Mouse (Mus musculus) MEL (cell line): ENCODE measurements around the gene Relb. TPM values are rescaled to one million over a fixed set of nuclear protein-coding genes. Genes with fewer than 3 reads are reported as not detected.

Experiments
- DNase-seq: peaks from one replicate; pipeline ENCODE4 v3.0.0; 2011; ENCODE audit warnings: low read depth, low spot score
- H3K27ac ChIP-seq: 2 replicates; pipeline ENCODE4 v1.5.1; 2012; ENCODE audit warnings: low read depth, mild to moderate bottlenecking, control low read depth, low read length, moderate library complexity; ENCODE audit not compliant: control insufficient read depth
- H3K27me3 ChIP-seq, 2 experiments: fragments of 150-350 bp in 1 of 2; sonication (generic) in 1 of 2; 2 replicates each; pipeline ENCODE4 v1.6.1; 2012; ENCODE audit warnings: low read length in 2 of 2, mild to moderate bottlenecking in 2 of 2, improper control_type of control experiment in 1 of 2, moderate library complexity in 1 of 2; ENCODE audit not compliant: insufficient read depth in 2 of 2, control insufficient read depth in 1 of 2
- H3K36me3 ChIP-seq, 2 experiments: 2 replicates each; pipeline ENCODE4 v1.6.1; 2012 to 2014; ENCODE audit warnings: low read length in 2 of 2, improper control_type of control experiment in 1 of 2, inconsistent platforms in 1 of 2, mild to moderate bottlenecking in 1 of 2; ENCODE audit not compliant: insufficient read depth in 2 of 2, control insufficient read depth in 1 of 2
- H3K4me1 ChIP-seq, 2 experiments: fragments of 150-350 bp in 1 of 2; sonication (generic) in 1 of 2; 2 replicates each; pipeline ENCODE4 v1.6.1; 2012; ENCODE audit warnings: low read length in 2 of 2, improper control_type of control experiment in 1 of 2, mild to moderate bottlenecking in 1 of 2; ENCODE audit not compliant: insufficient read depth in 2 of 2, control insufficient read depth in 1 of 2
- H3K4me3 ChIP-seq, 2 experiments: fragments of 150-350 bp in 1 of 2; sonication (generic) in 1 of 2; 2 replicates each; pipeline ENCODE4 v1.5.1; 2012; ENCODE audit warnings: low read depth in 2 of 2, low read length in 2 of 2, mild to moderate bottlenecking in 2 of 2, moderate library complexity in 2 of 2, control low read depth in 1 of 2, improper control_type of control experiment in 1 of 2; ENCODE audit not compliant: control insufficient read depth in 1 of 2, insufficient read depth in 1 of 2
- H3K79me2 ChIP-seq: 2 replicates; pipeline ENCODE4 v1.6.1; 2012; ENCODE audit warnings: mild to moderate bottlenecking, low read length, moderate library complexity; ENCODE audit not compliant: control insufficient read depth, poor library complexity, insufficient read depth
- H3K9ac ChIP-seq: 2 replicates; pipeline ENCODE4 v1.6.1; 2012; ENCODE audit warnings: low read depth, mild to moderate bottlenecking, control low read depth, low read length, moderate library complexity; ENCODE audit not compliant: control insufficient read depth, poor library complexity, severe bottlenecking
- H3K9me3 ChIP-seq: fragments of 150-350 bp; sonication (generic); replicated peaks from 2 replicates; pipeline ENCODE4 v1.6.1; 2012; ENCODE audit warnings: mild to moderate bottlenecking, low read length, improper control_type of control experiment, moderate library complexity; ENCODE audit not compliant: insufficient read depth
- CHD2 ChIP-seq: IDR thresholded peaks from 2 replicates; pipeline ENCODE4 v1.6.1; 2011; ENCODE audit warnings: low read length, improper control_type of control experiment
- CTCF ChIP-seq, 3 experiments: IDR thresholded peaks in 2 of 3; conservative IDR thresholded peaks in 1 of 3; 2 replicates each; pipeline ENCODE4 v1.5.1; 2011 to 2012; ENCODE audit warnings: low read length in 3 of 3, low read depth in 2 of 3, mild to moderate bottlenecking in 2 of 3, improper control_type of control experiment in 1 of 3, inconsistent platforms in 1 of 3, mixed read lengths in 1 of 3, moderate library complexity in 1 of 3; ENCODE audit not compliant: control insufficient read depth in 1 of 3, insufficient read depth in 1 of 3, poor library complexity in 1 of 3, severe bottlenecking in 1 of 3
- E2F4 ChIP-seq: IDR thresholded peaks from 2 replicates; pipeline ENCODE4 v1.6.1; 2011; ENCODE audit warnings: low read depth, low read length, improper control_type of control experiment, borderline replicate concordance
- ELF1 ChIP-seq: IDR thresholded peaks from 2 replicates; pipeline ENCODE4 v1.6.1; 2014; ENCODE audit warnings: low read depth, mild to moderate bottlenecking, inconsistent platforms, low read length, improper control_type of control experiment, moderate library complexity
- EP300 ChIP-seq, 2 experiments: IDR thresholded peaks; 2 replicates each; pipeline ENCODE4 v1.6.1; 2011; ENCODE audit warnings: improper control_type of control experiment in 2 of 2, low read length in 2 of 2, low read depth in 1 of 2, mild to moderate bottlenecking in 1 of 2
- ETS1 ChIP-seq: IDR thresholded peaks from 2 replicates; pipeline ENCODE4 v1.6.1; 2012; ENCODE audit warnings: low read depth, mild to moderate bottlenecking, inconsistent platforms, low read length, improper control_type of control experiment, moderate library complexity
- GABPA ChIP-seq: IDR thresholded peaks from 2 replicates; pipeline ENCODE4 v1.6.1; 2012; ENCODE audit warnings: low read depth, mild to moderate bottlenecking, inconsistent platforms, low read length, improper control_type of control experiment, moderate library complexity
- GATA1 ChIP-seq: IDR thresholded peaks from 2 replicates; pipeline ENCODE4 v1.6.1; 2011; ENCODE audit warnings: low read depth, low read length, improper control_type of control experiment
- KAT2A ChIP-seq: conservative IDR thresholded peaks from 2 replicates; pipeline ENCODE4 v1.6.1; 2012; ENCODE audit warnings: low read depth, low read length, improper control_type of control experiment, inconsistent platforms
- MAFK ChIP-seq: IDR thresholded peaks from 2 replicates; pipeline ENCODE4 v1.6.1; 2011; ENCODE audit warnings: low read depth, mild to moderate bottlenecking, low read length, improper control_type of control experiment, borderline replicate concordance
- MAX ChIP-seq: IDR thresholded peaks from 2 replicates; pipeline ENCODE4 v1.6.1; 2011; ENCODE audit warnings: low read length, improper control_type of control experiment
- RAD21 ChIP-seq: IDR thresholded peaks from 2 replicates; pipeline ENCODE4 v1.6.1; 2011; ENCODE audit warnings: mild to moderate bottlenecking, low read depth, low read length, improper control_type of control experiment
- RCOR1 ChIP-seq: IDR thresholded peaks from 2 replicates; pipeline ENCODE4 v1.6.1; 2012; ENCODE audit warnings: low read depth, mild to moderate bottlenecking, inconsistent platforms, low read length, improper control_type of control experiment
- SIN3A ChIP-seq: IDR thresholded peaks from 2 replicates; pipeline ENCODE4 v1.6.1; 2012; ENCODE audit warnings: low read length, improper control_type of control experiment, inconsistent platforms
- SMC3 ChIP-seq: IDR thresholded peaks from 2 replicates; pipeline ENCODE4 v1.6.1; 2011; ENCODE audit warnings: low read depth, low read length, improper control_type of control experiment
- TAL1 ChIP-seq: IDR thresholded peaks from 2 replicates; pipeline ENCODE4 v1.6.1; 2012; ENCODE audit warnings: mild to moderate bottlenecking, inconsistent platforms, low read length, moderate library complexity, mixed read lengths
- TCF12 ChIP-seq: IDR thresholded peaks from 2 replicates; pipeline ENCODE4 v1.6.1; 2014; ENCODE audit warnings: low read depth, mild to moderate bottlenecking, inconsistent platforms, low read length, improper control_type of control experiment, moderate library complexity
- ZC3H11A ChIP-seq: IDR thresholded peaks from 2 replicates; pipeline ENCODE4 v1.6.1; 2012; ENCODE audit warnings: low read depth, mild to moderate bottlenecking, inconsistent platforms, low read length, improper control_type of control experiment
- ZKSCAN1 ChIP-seq: IDR thresholded peaks from 2 replicates; pipeline ENCODE4 v1.6.1; 2012; ENCODE audit warnings: low read depth, mild to moderate bottlenecking, inconsistent platforms, low read length, improper control_type of control experiment, moderate library complexity
- ZMIZ1 ChIP-seq: IDR thresholded peaks from 2 replicates; pipeline ENCODE4 v1.6.1; 2012; ENCODE audit warnings: low read depth, mild to moderate bottlenecking, inconsistent platforms, low read length, improper control_type of control experiment, moderate library complexity
- ZNF384 ChIP-seq: IDR thresholded peaks from 2 replicates; pipeline ENCODE4 v1.6.1; 2012; ENCODE audit warnings: low read depth, mild to moderate bottlenecking, inconsistent platforms, low read length, improper control_type of control experiment
- polyA plus RNA-seq, 2 experiments: library from polyadenylated mRNA; stranded (reverse) in 1 of 2; unstranded in 1 of 2; fragments of >175 nt in 1 of 2; fragments of >200 nt in 1 of 2; gene quantifications; 2 replicates each; pipeline versions ENCODE4 v1.2.1 to v1.2.4; 2012; ENCODE audit warnings: low replicate concordance in 2 of 2, low read depth in 1 of 2; ENCODE audit not compliant: insufficient read length in 2 of 2, insufficient read depth in 1 of 2, missing spikeins in 1 of 2
- total RNA-seq: library from RNA; depleted of rRNA; stranded (reverse); fragments of 300-350 nt; gene quantifications from 2 replicates; pipeline ENCODE4 v1.2.3, GENCODE M21; 2012

The Relb gene
- total and polyA plus RNA-seq, 3 experiments = 6.2 to 7.7 TPM; not detected in 1

DNA sequence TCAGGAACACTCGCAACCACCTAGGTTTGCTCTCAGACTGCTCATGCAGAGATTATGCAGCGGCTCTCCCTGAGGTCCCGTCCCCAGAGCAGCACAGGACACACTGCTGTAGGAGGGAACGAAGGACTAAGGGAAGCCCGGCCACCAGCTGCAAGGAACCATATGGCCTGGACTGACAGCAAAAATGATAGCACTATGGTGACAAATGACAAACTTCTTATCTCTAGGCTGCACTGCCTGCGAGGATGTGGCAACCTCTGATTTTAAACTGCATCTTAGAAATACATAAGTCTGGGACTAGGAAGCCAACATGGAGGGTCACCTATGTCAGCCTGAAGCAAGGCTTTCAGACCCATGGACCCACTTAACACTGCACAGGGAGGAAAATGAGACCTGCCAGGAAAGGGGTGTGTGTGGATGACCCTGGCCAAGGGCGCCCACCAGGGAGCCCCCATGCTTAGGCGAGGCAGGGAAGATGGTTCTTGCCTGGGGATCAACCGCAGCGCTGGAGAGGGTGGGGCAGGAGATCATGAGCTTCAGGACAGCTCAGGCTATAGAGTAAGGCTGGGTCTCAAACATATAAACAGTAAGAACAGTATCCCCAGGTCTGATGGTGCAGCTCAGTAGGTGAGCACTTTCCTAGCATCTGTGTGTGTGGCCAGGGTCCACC, 36.0 kb downstream of the Relb start:
- Histone ChIP-seq H3K4me1 (peaks cover 0 to 8% of the 10 kb centered on the region in 2 experiments; a peak in 2 of 4 replicates), H3K9me3 (no peaks in the 10 kb centered on the region), H3K36me3 (peaks cover 2 to 3% of the 10 kb centered on the region in 2 experiments; a peak in 2 of 4 replicates), H3K4me3 (no peak overlapping the region), H3K79me2 (no peaks in the 10 kb centered on the region), H3K9ac (no peak overlapping the region), H3K27me3 (no peaks in the 10 kb centered on the region), H3K27ac (no peak overlapping the region)
- TF ChIP-seq RCOR1 (peak; percentile 71), EP300 (IDR thresholded peaks at IDR 0.05; ENCODE audit: low read depth in 1 of 2, low read length in 2 of 2) (peak; percentile 56 to 72), ELF1 (no peak), TAL1 (peak; percentile 77), RAD21 (no peak), GATA1 (peak; percentile 82), MAFK (no peak), MAX (no peak), GABPA (no peak), SIN3A (peak; percentile 50), TCF12 (peak; percentile 82), ZKSCAN1 (no peak), ETS1 (peak; percentile 82), ZMIZ1 (no peak), ZNF384 (no peak), CHD2 (no peak)
- peak; percentile 55 for DNase-seq

DNA sequence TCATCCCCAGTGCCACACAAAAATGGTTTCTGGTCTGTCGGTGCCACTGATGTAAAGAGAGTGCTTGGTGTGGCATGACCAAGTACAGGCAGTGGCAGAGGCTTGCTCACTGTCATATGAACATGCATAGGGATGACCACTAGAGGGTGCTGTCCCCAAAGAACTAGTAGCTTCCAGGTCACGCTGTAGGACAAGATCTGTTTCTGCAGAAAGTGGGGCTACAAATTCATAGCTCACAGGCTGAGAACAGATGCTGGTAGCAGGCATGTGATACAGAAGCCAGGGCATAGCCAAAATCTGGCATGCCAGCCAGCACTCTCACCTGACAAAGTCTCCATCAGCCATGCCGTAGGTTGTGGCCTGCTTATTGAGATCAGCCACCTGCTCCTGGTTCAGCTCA, 39.3 kb downstream of the Relb start:
- peak; percentile 87 for DNase-seq
- peaks cover 3 to 4% of the 10 kb centered on the region in 2 experiments; a peak in 3 of 4 replicates for H3K36me3 ChIP-seq
- no peak overlapping the region for H3K4me3 ChIP-seq
- H3K9me3 ChIP-seq = no peaks in the 10 kb centered on the region
- peak; percentile 80 to 95 (median 91) for TF ChIP-seq CTCF (IDR thresholded peaks at IDR 0.05 in 2 of 3, conservative IDR thresholded peaks at IDR 0.05 in 1 of 3; ENCODE audit: control insufficient read depth in 1 of 3, insufficient read depth in 1 of 3, low read depth in 2 of 3, low read length in 3 of 3, poor library complexity in 1 of 3, severe bottlenecking in 1 of 3)
- TF ChIP-seq ZC3H11A = peak; percentile 26
- 0 out of 2 replicates have a peak, but pooled peaks have one; percentile 19 for TF ChIP-seq ZMIZ1
- TF ChIP-seq KAT2A = no peak
- no peak for TF ChIP-seq SIN3A
- TF ChIP-seq E2F4 = no peak
- peak; percentile 58 for TF ChIP-seq SMC3
- TF ChIP-seq ETS1 = no peak
- TF ChIP-seq RAD21 = peak; percentile 63
- no peak overlapping the region for H3K9ac ChIP-seq
- H3K27me3 ChIP-seq = no peaks in the 10 kb centered on the region
- H3K27ac ChIP-seq = no peak overlapping the region
- peaks cover 0 to 8% of the 10 kb centered on the region in 2 experiments; a peak in 2 of 4 replicates for H3K4me1 ChIP-seq
- no peaks in the 10 kb centered on the region for H3K79me2 ChIP-seq
